Mouse (Mus musculus) lung, embryonic 14.5 days (tissue): ENCODE results near the gene Ifnz. TPM values are rescaled to one million over a fixed set of nuclear protein-coding genes. Genes with fewer than 3 reads are reported as not detected.
A peak's percentile ranks its signal among the peaks of the same experiment; 100 is the strongest.
"Not testable (repeated sequence)": the region's sequence is repeated elsewhere in the genome, so short reads cannot be mapped to it uniquely, and the experiment has no call there.

Source experiments
- ATAC-seq: fragments of 200-750 bp; cut with Nextera tagmentation; 2 replicates; pipeline ENCODE4 v1.8.0; 2017; ENCODE audit warnings: mild to moderate bottlenecking, moderate TSS enrichment, moderate library complexity; ENCODE audit not compliant: insufficient read depth
- DNase-seq: peaks from one replicate; pipeline ENCODE4 v3.0.0-alpha.2; 2015
- H3K27ac ChIP-seq: fragments of 300-500 bp; sonication (generic); 2 replicates; pipeline ENCODE4 v1.5.1; 2014; ENCODE audit warnings: low read depth, mild to moderate bottlenecking, moderate library complexity
- H3K27me3 ChIP-seq: fragments of 300-500 bp; sonication (generic); 2 replicates; pipeline ENCODE4 v1.6.1; 2014; ENCODE audit warnings: low read length, control low read depth; ENCODE audit not compliant: insufficient read depth
- H3K36me3 ChIP-seq: fragments of 300-500 bp; sonication (generic); 2 replicates; pipeline ENCODE4 v1.6.1; 2014; ENCODE audit warnings: control low read depth; ENCODE audit not compliant: insufficient read depth
- H3K4me1 ChIP-seq: fragments of 300-500 bp; sonication (generic); 2 replicates; pipeline ENCODE4 v1.6.1; 2014; ENCODE audit warnings: antibody characterized with exemption, control low read depth; ENCODE audit not compliant: insufficient read depth
- H3K4me2 ChIP-seq: fragments of 300-500 bp; sonication (generic); 2 replicates; pipeline ENCODE4 v1.6.1; 2014; ENCODE audit warnings: mild to moderate bottlenecking
- H3K4me3 ChIP-seq: fragments of 300-500 bp; sonication (generic); 2 replicates; pipeline ENCODE4 v1.5.1; 2014; ENCODE audit warnings: low read depth, low read length
- H3K9ac ChIP-seq: fragments of 300-500 bp; sonication (generic); 2 replicates; pipeline ENCODE4 v1.6.1; 2014
- H3K9me3 ChIP-seq: fragments of 300-500 bp; sonication (generic); 2 replicates; pipeline ENCODE4 v1.6.1; 2016; ENCODE audit warnings: low read depth, low read length, control low read depth
- CTCF ChIP-seq: IDR thresholded peaks from 2 replicates; pipeline ENCODE4 v1.5.1; 2016; ENCODE audit warnings: antibody characterized with exemption, low read depth
- WGBS: fragments of 180-500 bp; shearing (Covaris S2); extraction: QIAGEN DNeasy Blood & Tissue Kit; methylation state at CpG from one replicate; pipeline ENCODE4 v1.1.7; 2014; 5-methylcytosine and 5-hydroxymethylcytosine counted together
- polyA plus RNA-seq: library from polyadenylated mRNA; unstranded; fragments of >200 nt; fragmentation: Nextera tagmentation; extraction: Ambion mirVana; gene quantifications from 2 replicates; pipeline ENCODE4 v1.2.1, GENCODE M21; 2014

Ifnz gene
- polyA plus RNA-seq, 1 experiment from 2014 or later = 0.14 TPM

GRCm38 (mm10) chr4:88788402-88788801 lies 6.5 kb downstream of the Ifnz start, which contains the start of gene Gm13277:
Gene Gm13277 (plus strand): TSS chr4:88788632.
- not testable (repeated sequence) for H3K4me1 ChIP-seq, H3K9ac ChIP-seq, H3K4me2 ChIP-seq, DNase-seq, H3K27ac ChIP-seq, H3K36me3 ChIP-seq, H3K27me3 ChIP-seq, H3K9me3 ChIP-seq, ATAC-seq, H3K4me3 ChIP-seq
- peak; percentile 64 for TF ChIP-seq CTCF
- WGBS = no CpG with 5 or more reads among the region's 28 CpGs

DNA sequence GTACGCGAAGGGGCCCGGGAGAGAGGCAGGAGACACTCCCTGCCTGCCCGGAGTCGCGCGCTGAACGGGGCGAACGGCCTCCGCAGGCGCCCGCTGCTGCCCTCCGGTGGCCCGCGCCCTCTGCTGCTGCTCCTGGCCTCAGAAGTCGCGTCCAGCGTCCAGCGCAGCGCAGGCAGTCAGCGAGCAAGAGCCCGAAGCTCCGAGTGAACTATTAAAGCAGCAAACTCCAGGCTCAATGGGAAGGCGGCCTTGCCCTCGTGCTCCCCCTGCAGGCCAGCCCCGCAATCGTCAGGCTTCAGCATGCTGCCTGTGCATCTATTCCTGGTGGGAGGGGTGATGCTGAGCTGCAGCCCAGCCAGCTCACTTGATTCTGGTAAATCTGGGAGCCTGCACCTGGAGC lies 9.3 kb downstream of the Ifnz start, which contains the start of gene Gm13278:
TSS of gene Gm13278 (plus strand) at position 301 of the 400 bp plus-strand sequence.
- H3K9me3 ChIP-seq, H3K36me3 ChIP-seq, DNase-seq, H3K27ac ChIP-seq, H3K27me3 ChIP-seq, H3K4me2 ChIP-seq, H3K4me1 ChIP-seq, H3K4me3 ChIP-seq, ATAC-seq, H3K9ac ChIP-seq: not testable (repeated sequence)
- no CpG with 5 or more reads among the region's 28 CpGs for WGBS

DNA sequence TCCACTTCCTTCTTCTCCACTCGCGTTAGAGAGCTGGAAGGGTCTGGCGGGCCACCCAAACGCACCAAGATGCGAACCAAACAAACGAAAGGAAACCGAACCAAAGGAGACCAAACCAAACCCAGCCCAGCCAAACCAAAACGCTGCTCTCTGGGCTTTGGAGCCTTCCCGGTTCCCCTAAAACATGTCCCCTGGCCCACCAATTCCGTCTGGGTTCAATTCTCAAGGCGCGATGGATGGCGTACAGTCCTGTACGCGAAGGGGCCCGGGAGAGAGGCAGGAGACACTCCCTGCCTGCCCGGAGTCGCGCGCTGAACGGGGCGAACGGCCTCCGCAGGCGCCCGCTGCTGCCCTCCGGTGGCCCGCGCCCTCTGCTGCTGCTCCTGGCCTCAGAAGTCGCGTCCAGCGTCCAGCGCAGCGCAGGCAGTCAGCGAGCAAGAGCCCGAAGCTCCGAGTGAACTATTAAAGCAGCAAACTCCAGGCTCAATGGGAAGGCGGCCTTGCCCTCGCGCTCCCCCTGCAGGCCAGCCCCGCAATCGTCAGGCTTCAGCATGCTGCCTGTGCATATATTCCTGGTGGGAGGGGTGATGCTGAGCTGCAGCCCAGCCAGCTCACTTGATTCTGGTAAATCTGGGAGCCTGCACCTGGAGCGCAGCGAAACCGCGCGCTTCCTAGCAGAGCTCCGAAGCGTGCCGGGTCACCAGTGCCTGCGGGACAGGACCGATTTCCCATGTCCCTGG lies 12.2 kb downstream of the Ifnz start, which contains the start of gene Gm13275:
TSS of gene Gm13275 (plus strand) at position 552 of the 740 bp plus-strand sequence.
- 0% methylated on average over 8 of the region's 52 CpGs for whole genome bisulfite sequencing

GRCm38 (mm10) chr4:88797097-88797496 lies 15.2 kb downstream of the Ifnz start, which contains the start of gene Gm13279:
Gene Gm13279 (plus strand): TSS chr4:88797397.
- H3K36me3 ChIP-seq, H3K4me3 ChIP-seq, H3K27me3 ChIP-seq, DNase-seq, H3K9me3 ChIP-seq, ATAC-seq, H3K4me2 ChIP-seq, H3K4me1 ChIP-seq, H3K9ac ChIP-seq, H3K27ac ChIP-seq: not testable (repeated sequence)
- no CpG with 5 or more reads among the region's 28 CpGs for WGBS

More for the DNA sequence above, 12.2 kb downstream of the Ifnz start, which contains the start of gene Gm13275:
- H3K4me2 ChIP-seq, H3K4me1 ChIP-seq, H3K9ac ChIP-seq, DNase-seq, H3K4me3 ChIP-seq, ATAC-seq, H3K9me3 ChIP-seq, H3K36me3 ChIP-seq, H3K27me3 ChIP-seq, H3K27ac ChIP-seq: not testable (repeated sequence)
- peak; percentile 45; the same call in 1 of the 2 replicates for TF ChIP-seq CTCF

- H3K4me3 ChIP-seq, H3K9ac ChIP-seq, H3K9me3 ChIP-seq, DNase-seq, H3K36me3 ChIP-seq, ATAC-seq, H3K4me1 ChIP-seq, H3K4me2 ChIP-seq, H3K27me3 ChIP-seq, H3K27ac ChIP-seq: not testable (repeated sequence)
- 11% methylated on average over 4 of the region's 7 CpGs for WGBS
These were observed 17.4 kb downstream of the Ifnz start, which contains the start of gene Gm13285 for GRCm38 (mm10) chr4:88799365-88799764. Gene Gm13285 (plus strand): TSS chr4:88799665.

DNA sequence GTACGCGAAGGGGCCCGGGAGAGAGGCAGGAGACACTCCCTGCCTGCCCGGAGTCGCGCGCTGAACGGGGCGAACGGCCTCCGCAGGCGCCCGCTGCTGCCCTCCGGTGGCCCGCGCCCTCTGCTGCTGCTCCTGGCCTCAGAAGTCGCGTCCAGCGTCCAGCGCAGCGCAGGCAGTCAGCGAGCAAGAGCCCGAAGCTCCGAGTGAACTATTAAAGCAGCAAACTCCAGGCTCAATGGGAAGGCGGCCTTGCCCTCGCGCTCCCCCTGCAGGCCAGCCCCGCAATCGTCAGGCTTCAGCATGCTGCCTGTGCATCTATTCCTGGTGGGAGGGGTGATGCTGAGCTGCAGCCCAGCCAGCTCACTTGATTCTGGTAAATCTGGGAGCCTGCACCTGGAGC lies 21.0 kb downstream of the Ifnz start, which contains the start of gene Gm13287:
TSS of gene Gm13287 (plus strand) at position 301 of the 400 bp plus-strand sequence.
- H3K9ac ChIP-seq, H3K4me3 ChIP-seq, H3K9me3 ChIP-seq, DNase-seq, H3K27ac ChIP-seq, H3K4me1 ChIP-seq, H3K36me3 ChIP-seq, ATAC-seq, H3K27me3 ChIP-seq: not testable (repeated sequence)
- 0 out of 2 replicates have a peak within 1 kb of the TSS, but pooled peaks have one; percentile 25 for H3K4me2 ChIP-seq
- no CpG with 5 or more reads among the region's 29 CpGs for WGBS

DNA sequence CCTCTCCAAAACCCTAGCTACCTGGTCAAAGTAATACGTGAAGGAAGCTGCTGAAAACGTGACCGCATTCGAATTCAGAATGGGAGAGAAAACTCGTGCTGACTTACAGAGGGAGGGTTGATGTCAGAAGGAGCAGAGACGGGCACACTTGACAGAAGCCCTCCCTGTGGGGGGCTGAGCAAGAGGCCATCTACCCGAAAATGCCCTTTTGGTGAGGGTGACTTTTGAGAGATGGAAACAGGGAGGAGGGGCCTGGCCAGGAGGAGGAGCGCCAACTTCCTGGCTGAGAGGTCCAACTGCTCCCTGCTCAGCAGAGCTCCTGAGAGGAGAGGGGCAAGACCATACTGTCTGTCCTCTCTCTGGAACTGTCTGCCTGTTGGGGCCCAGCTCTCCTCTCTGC lies 23.3 kb downstream of the Ifnz start, which contains the start of gene Gm13288:
TSS of gene Gm13288 (plus strand) at position 301 of the 400 bp plus-strand sequence.
- not testable (repeated sequence) for H3K4me3 ChIP-seq, H3K36me3 ChIP-seq, H3K4me1 ChIP-seq, H3K9ac ChIP-seq, DNase-seq, H3K9me3 ChIP-seq, H3K4me2 ChIP-seq, ATAC-seq, H3K27ac ChIP-seq, H3K27me3 ChIP-seq
- no CpG with 5 or more reads among the region's 8 CpGs for WGBS

GRCm38 (mm10) chr4:88805761-88806160 lies 23.8 kb downstream of the Ifnz start:
- not testable (repeated sequence) for DNase-seq, H3K27me3 ChIP-seq, H3K4me3 ChIP-seq, H3K4me2 ChIP-seq, H3K9ac ChIP-seq, ATAC-seq, H3K36me3 ChIP-seq, H3K9me3 ChIP-seq, H3K27ac ChIP-seq, H3K4me1 ChIP-seq
- 3% methylated on average over 6 of the region's 34 CpGs for WGBS
